Mouse (Mus musculus): ENCODE results near the gene Agfg2. TPM values are rescaled to one million over a fixed set of nuclear protein-coding genes. Genes with fewer than 3 reads are reported as not detected.

Gene Agfg2
- polyA plus RNA-seq, 1 experiment = 46.9 TPM

GRCm38 (mm10) chr5:137610056-137610455, 74.5 kb downstream of the Agfg2 start:
- no peak for DNase-seq (ENCODE audit: low read depth)

DNA sequence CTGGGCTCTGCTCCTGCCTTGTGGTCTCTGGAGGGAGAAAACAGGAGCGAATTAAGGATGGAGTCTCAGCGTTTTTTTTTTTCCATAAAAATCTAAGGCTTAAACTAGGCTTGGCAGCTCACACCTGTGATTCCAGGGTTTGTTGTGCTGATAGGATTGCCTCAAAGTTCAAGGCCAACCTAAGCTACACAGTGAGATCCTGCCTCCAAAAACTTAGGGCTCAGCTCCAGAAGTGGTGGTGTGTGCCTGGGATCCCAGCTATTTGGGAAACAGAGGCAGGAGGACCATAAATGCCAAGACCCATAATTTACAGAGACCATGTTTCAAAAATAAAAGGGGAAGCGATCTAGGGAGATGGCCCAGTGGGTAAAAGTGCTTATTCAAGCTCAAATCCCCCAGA, 75.2 kb downstream of the Agfg2 start:
- DNase-seq (ENCODE audit: low read depth) = no peak

DNA sequence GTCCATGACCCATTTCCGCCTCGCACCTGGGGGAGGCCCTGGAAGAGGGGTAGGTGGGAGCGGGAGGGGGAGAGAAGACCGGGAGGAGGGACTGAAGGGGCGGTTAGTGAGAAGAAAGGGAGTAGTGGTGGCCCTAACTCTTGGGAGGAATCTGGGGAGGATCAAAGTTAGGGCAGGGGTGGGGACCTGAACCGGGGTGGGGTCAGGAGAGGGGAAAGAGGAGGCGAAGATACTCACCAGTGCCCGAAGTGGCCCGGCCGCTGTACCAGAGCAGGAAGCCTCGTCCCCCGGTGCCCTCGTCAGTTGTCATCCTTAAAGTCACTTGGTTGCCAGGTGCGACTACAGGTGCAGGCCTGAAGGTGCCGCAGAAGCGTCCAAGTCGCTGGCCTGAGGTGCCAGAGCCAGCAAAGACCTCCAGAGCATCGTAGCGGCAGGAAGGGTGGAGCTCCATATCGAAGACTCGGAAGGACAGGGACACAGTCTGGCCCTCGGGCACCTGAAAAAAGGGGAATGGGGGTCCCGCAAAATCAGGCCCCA, 75.8 kb downstream of the Agfg2 start:
- DNase-seq (ENCODE audit: low read depth) = no peak

GRCm38 (mm10) chr5:137607860-137608653, 76.5 kb downstream of the Agfg2 start:
- DNase-seq (ENCODE audit: low read depth) = no peak

GRCm38 (mm10) chr5:137601365-137601729, 83.2 kb downstream of the Agfg2 start:
- DNase-seq (ENCODE audit: low read depth) = no peak

- peak; percentile 98 for DNase-seq (ENCODE audit: low read depth)
Measured at GRCm38 (mm10) chr5:137600619-137601364, 83.7 kb downstream of the Agfg2 start, which contains the start of gene Mospd3. Mospd3 (minus strand) TSS chr5:137601058.

Other genes with a start within 250 kb of the Agfg2 start
- 0.20 TPM in 2 replicates for gene Zan, start 207.7 kb downstream of the Agfg2 start, polyA plus RNA-seq (2012; rRNA removed)
- 40.5 and 48.9 TPM in 2 replicates for gene Pop7, start 182.2 kb downstream of the Agfg2 start, polyA plus RNA-seq (2012; rRNA removed)
- gene Gigyf1, start 166.2 kb downstream of the Agfg2 start, polyA plus RNA-seq (2012; rRNA removed) = 21.5 and 26.9 TPM in 2 replicates
- gene Epo, start 151.5 kb downstream of the Agfg2 start, polyA plus RNA-seq (2012; rRNA removed) = not detected in 2 replicates
- gene Gnb2, start 151.2 kb downstream of the Agfg2 start, polyA plus RNA-seq (2012; rRNA removed) = 740 and 760 TPM in 2 replicates
- gene Actl6b, start 131.2 kb downstream of the Agfg2 start, polyA plus RNA-seq (2012; rRNA removed) = 0.35 TPM in 1 of 2 replicates, not detected in the other
- 1.1 and 1.3 TPM in 2 replicates for gene Tfr2, start 114.9 kb downstream of the Agfg2 start, polyA plus RNA-seq (2012; rRNA removed)
- gene Mospd3, start 83.7 kb downstream of the Agfg2 start, polyA plus RNA-seq (2012; rRNA removed) = 55.1 and 72.1 TPM in 2 replicates
- 97.0 and 119 TPM in 2 replicates for gene Pcolce, start 70.9 kb downstream of the Agfg2 start, polyA plus RNA-seq (2012; rRNA removed)
- 0.63 and 1.1 TPM in 2 replicates for gene Fbxo24, start 55.7 kb downstream of the Agfg2 start, polyA plus RNA-seq (2012; rRNA removed)
- gene Lrch4, start 55.6 kb downstream of the Agfg2 start, polyA plus RNA-seq (2012; rRNA removed) = 39.7 and 53.8 TPM in 2 replicates
- 21.1 and 26.1 TPM in 2 replicates for gene Gm20605, start 55.6 kb downstream of the Agfg2 start, polyA plus RNA-seq (2012; rRNA removed)
- gene Sap25, start 43.4 kb downstream of the Agfg2 start, polyA plus RNA-seq (2012; rRNA removed) = 55.8 and 60.8 TPM in 2 replicates
- 19.8 and 25.6 TPM in 2 replicates for gene Irs3, start 39.0 kb downstream of the Agfg2 start, polyA plus RNA-seq (2012; rRNA removed)
- gene Nyap1, start 56.9 kb upstream of the Agfg2 start, polyA plus RNA-seq (2012; rRNA removed) = 3.9 and 4.1 TPM in 2 replicates
- gene Tsc22d4, start 61.0 kb upstream of the Agfg2 start, polyA plus RNA-seq (2012; rRNA removed) = 138 and 226 TPM in 2 replicates
- gene Ppp1r35, start 94.1 kb upstream of the Agfg2 start, polyA plus RNA-seq (2012; rRNA removed) = 18.9 and 20.8 TPM in 2 replicates
- gene Mepce, start 102.9 kb upstream of the Agfg2 start, polyA plus RNA-seq (2012; rRNA removed) = 41.5 and 45.5 TPM in 2 replicates
- 2.0 and 3.1 TPM in 2 replicates for gene Zcwpw1, start 103.1 kb upstream of the Agfg2 start, polyA plus RNA-seq (2012; rRNA removed)
- gene Pilra, start 151.6 kb upstream of the Agfg2 start, polyA plus RNA-seq (2012; rRNA removed) = 5.4 and 7.4 TPM in 2 replicates
- gene Pilrb1, start 173.4 kb upstream of the Agfg2 start, polyA plus RNA-seq (2012; rRNA removed) = 3.2 and 3.5 TPM in 2 replicates
- 3.4 and 4.3 TPM in 2 replicates for gene Pilrb2, start 187.1 kb upstream of the Agfg2 start, polyA plus RNA-seq (2012; rRNA removed)
- 0.04 and 0.05 TPM in 2 replicates for gene Cyp3a13, start 236.9 kb upstream of the Agfg2 start, polyA plus RNA-seq (2012; rRNA removed)